Mouse (Mus musculus): ENCODE data around the gene Arpc2. TPM values are rescaled to one million over a fixed set of nuclear protein-coding genes. Genes with fewer than 3 reads are reported as not detected.

Arpc2 gene
- polyA plus RNA-seq, 1 experiment from 2014 or later, result 381 TPM

- Histone ChIP-seq H3K27me3 (no peaks in the 10 kb centered on the region), H3K4me3 (no peak overlapping the region; the same call in 1 of the 2 replicates), H3K27ac (peak overlapping the region; percentile 91), H3K4me1 (peaks cover 26% of the 10 kb centered on the region), H3K36me3 (peaks cover 22% of the 10 kb centered on the region), H3K9ac (peak overlapping the region; percentile 47), H3K9me3 (no peaks in the 10 kb centered on the region), H3K4me2 (replicated peaks) (peak overlapping the region; percentile 28)
- WGBS, result 12% methylated on average over 9 of the region's 9 CpGs
- peak; percentile 88 for ATAC-seq (ENCODE audit: insufficient number of reproducible peaks, insufficient read depth, low FRiP score, low TSS enrichment)
Observed at GRCm38 (mm10) chr1:74295456-74296171, 59.7 kb downstream of the Arpc2 start.

GRCm38 (mm10) chr1:74296477-74296876 lies 60.6 kb downstream of the Arpc2 start:
- WGBS, result 29% methylated on average over 6 of the region's 6 CpGs
- Histone ChIP-seq H3K4me2 (replicated peaks) (no peak overlapping the region), H3K27me3 (no peaks in the 10 kb centered on the region), H3K36me3 (peaks cover 14% of the 10 kb centered on the region), H3K9ac (no peak overlapping the region; the same call in 1 of the 2 replicates), H3K9me3 (no peaks in the 10 kb centered on the region), H3K27ac (peak overlapping the region; percentile 91), H3K4me3 (no peak overlapping the region), H3K4me1 (peaks cover 26% of the 10 kb centered on the region)
- no peak for ATAC-seq (ENCODE audit: insufficient number of reproducible peaks, insufficient read depth, low FRiP score, low TSS enrichment)

- Histone ChIP-seq H3K4me1 (peaks cover 26% of the 10 kb centered on the region), H3K4me3 (no peak overlapping the region), H3K9ac (peak overlapping the region; percentile 24; the same call in 1 of the 2 replicates), H3K27ac (peak overlapping the region; percentile 91; the same call in 1 of the 2 replicates), H3K9me3 (no peaks in the 10 kb centered on the region), H3K4me2 (replicated peaks) (no peak overlapping the region), H3K27me3 (no peaks in the 10 kb centered on the region), H3K36me3 (peaks cover 9% of the 10 kb centered on the region)
- 75% methylated on average over 3 of the region's 3 CpGs for WGBS
- no peak for ATAC-seq (ENCODE audit: insufficient number of reproducible peaks, insufficient read depth, low FRiP score, low TSS enrichment)
Observed at GRCm38 (mm10) chr1:74297269-74297668, 61.4 kb downstream of the Arpc2 start.

- Histone ChIP-seq H3K27ac (no peak overlapping the region), H3K4me3 (no peak overlapping the region), H3K27me3 (no peaks in the 10 kb centered on the region), H3K9me3 (no peaks in the 10 kb centered on the region), H3K4me1 (peaks cover 26% of the 10 kb centered on the region), H3K36me3 (peaks cover 3% of the 10 kb centered on the region; the same call in 1 of the 2 replicates), H3K4me2 (replicated peaks) (no peak overlapping the region), H3K9ac (no peak overlapping the region)
- ATAC-seq (ENCODE audit: insufficient number of reproducible peaks, insufficient read depth, low FRiP score, low TSS enrichment), result no peak
- WGBS, result 84% methylated on average over 5 of the region's 5 CpGs
Observed at GRCm38 (mm10) chr1:74298157-74298750, 62.4 kb downstream of the Arpc2 start.

GRCm38 (mm10) chr1:74298996-74299395 lies 63.1 kb downstream of the Arpc2 start:
- 77% methylated on average over 5 of the region's 5 CpGs for WGBS
- Histone ChIP-seq H3K27ac (no peak overlapping the region), H3K9ac (no peak overlapping the region), H3K4me1 (peaks cover 30% of the 10 kb centered on the region), H3K27me3 (no peaks in the 10 kb centered on the region), H3K9me3 (no peaks in the 10 kb centered on the region), H3K36me3 (no peaks in the 10 kb centered on the region), H3K4me2 (replicated peaks) (no peak overlapping the region), H3K4me3 (no peak overlapping the region)
- no peak for ATAC-seq (ENCODE audit: insufficient number of reproducible peaks, insufficient read depth, low FRiP score, low TSS enrichment)

- no peak overlapping the region for H3K27ac ChIP-seq
- H3K36me3 ChIP-seq, result no peaks in the 10 kb centered on the region
- H3K4me1 ChIP-seq, result peaks cover 20% of the 10 kb centered on the region
- no peaks in the 10 kb centered on the region for H3K27me3 ChIP-seq
- WGBS, result 87% methylated on average over 6 of the region's 6 CpGs
- no peak overlapping the region for H3K4me3 ChIP-seq
- ATAC-seq (ENCODE audit: insufficient number of reproducible peaks, insufficient read depth, low FRiP score, low TSS enrichment), result no peak
- H3K9me3 ChIP-seq, result no peaks in the 10 kb centered on the region
- H3K9ac ChIP-seq, result no peak overlapping the region
- H3K4me2 ChIP-seq (replicated peaks), result no peak overlapping the region
Observed at GRCm38 (mm10) chr1:74300347-74301110, 64.6 kb downstream of the Arpc2 start.

GRCm38 (mm10) chr1:74302229-74302628 lies 66.3 kb downstream of the Arpc2 start:
- 90% methylated on average over 7 of the region's 7 CpGs for WGBS
- Histone ChIP-seq H3K27me3 (no peaks in the 10 kb centered on the region), H3K36me3 (no peaks in the 10 kb centered on the region), H3K4me1 (peaks cover 5% of the 10 kb centered on the region; the same call in 1 of the 2 replicates), H3K4me3 (no peak overlapping the region), H3K9ac (no peak overlapping the region), H3K27ac (no peak overlapping the region), H3K4me2 (replicated peaks) (no peak overlapping the region), H3K9me3 (no peaks in the 10 kb centered on the region)
- no peak for ATAC-seq (ENCODE audit: insufficient number of reproducible peaks, insufficient read depth, low FRiP score, low TSS enrichment)

- Histone ChIP-seq H3K36me3 (no peaks in the 10 kb centered on the region), H3K9ac (no peak overlapping the region), H3K27ac (no peak overlapping the region), H3K27me3 (no peaks in the 10 kb centered on the region), H3K9me3 (no peaks in the 10 kb centered on the region), H3K4me3 (no peak overlapping the region), H3K4me2 (replicated peaks) (peak overlapping the region; percentile 85; the same call in 1 of the 2 replicates), H3K4me1 (peaks cover 4% of the 10 kb centered on the region; the same call in 1 of the 2 replicates)
- 74% methylated on average over 2 of the region's 2 CpGs for WGBS
- ATAC-seq (ENCODE audit: insufficient number of reproducible peaks, insufficient read depth, low FRiP score, low TSS enrichment), result no peak
Observed at GRCm38 (mm10) chr1:74302835-74303234, 67.0 kb downstream of the Arpc2 start.

- Histone ChIP-seq H3K36me3 (no peaks in the 10 kb centered on the region), H3K27ac (peak overlapping the region; percentile 68), H3K4me3 (peak overlapping the region; percentile 61), H3K4me2 (replicated peaks) (peak overlapping the region; percentile 85), H3K9me3 (no peaks in the 10 kb centered on the region), H3K4me1 (peaks cover 4% of the 10 kb centered on the region; the same call in 1 of the 2 replicates), H3K9ac (peak overlapping the region; percentile 70), H3K27me3 (no peaks in the 10 kb centered on the region)
- WGBS, result under 1% methylated on average over 56 of the region's 56 CpGs
- peak; percentile 78 for ATAC-seq (ENCODE audit: insufficient number of reproducible peaks, insufficient read depth, low FRiP score, low TSS enrichment)
Observed at GRCm38 (mm10) chr1:74303509-74304338, 67.8 kb downstream of the Arpc2 start.

GRCm38 (mm10) chr1:74304339-74304790 lies 68.5 kb downstream of the Arpc2 start:
- H3K9ac ChIP-seq, result peak overlapping the region; percentile 70
- 4% methylated on average over 12 of the region's 12 CpGs for WGBS
- no peaks in the 10 kb centered on the region for H3K27me3 ChIP-seq
- ATAC-seq (ENCODE audit: insufficient number of reproducible peaks, insufficient read depth, low FRiP score, low TSS enrichment), result no peak
- no peak overlapping the region; the same call in 1 of the 2 replicates for H3K27ac ChIP-seq
- no peaks in the 10 kb centered on the region for H3K9me3 ChIP-seq
- peak overlapping the region; percentile 85 for H3K4me2 ChIP-seq (replicated peaks)
- H3K36me3 ChIP-seq, result no peaks in the 10 kb centered on the region
- H3K4me3 ChIP-seq, result peak overlapping the region; percentile 61
- peaks cover 4% of the 10 kb centered on the region; the same call in 1 of the 2 replicates for H3K4me1 ChIP-seq

GRCm38 (mm10) chr1:74304946-74305345 lies 69.1 kb downstream of the Arpc2 start:
- Histone ChIP-seq H3K36me3 (no peaks in the 10 kb centered on the region), H3K27me3 (no peaks in the 10 kb centered on the region), H3K4me3 (no peak overlapping the region), H3K27ac (no peak overlapping the region), H3K9ac (no peak overlapping the region), H3K9me3 (no peaks in the 10 kb centered on the region), H3K4me2 (replicated peaks) (no peak overlapping the region), H3K4me1 (peaks cover 4% of the 10 kb centered on the region; the same call in 1 of the 2 replicates)
- no peak for ATAC-seq (ENCODE audit: insufficient number of reproducible peaks, insufficient read depth, low FRiP score, low TSS enrichment)
- WGBS, result 64% methylated on average over 4 of the region's 4 CpGs
